In the genomic region with DNA sequence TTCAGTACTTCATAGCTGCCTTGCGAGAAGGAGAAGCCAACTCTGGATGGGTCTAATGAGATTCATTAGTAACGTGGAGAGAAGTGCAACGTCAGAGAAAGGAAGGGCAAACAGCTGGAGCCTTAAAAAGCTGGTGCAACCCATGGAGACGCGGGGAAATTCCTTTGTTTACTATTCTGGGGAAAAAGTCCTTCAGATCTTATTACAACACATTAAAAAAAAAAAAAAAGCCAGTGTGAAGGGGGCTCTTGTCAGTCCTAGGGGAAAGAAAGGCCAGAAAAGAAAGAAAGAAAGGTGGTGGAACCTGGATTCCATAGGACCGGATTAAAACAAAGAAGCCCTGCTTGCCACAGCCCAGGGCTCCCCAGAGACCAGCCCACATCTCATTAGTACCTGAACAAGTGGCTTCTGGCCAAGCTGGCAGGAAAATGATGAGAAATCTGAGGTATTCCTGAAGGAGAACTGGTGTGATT, we compare ENCODE assay signal across 9 mouse cellular contexts. TPM values are rescaled to one million over a fixed set of nuclear protein-coding genes. Genes with fewer than 3 reads are reported as not detected.
A peak's percentile ranks its signal among the peaks of the same experiment; 100 is the strongest.
DNase-seq lines count a peak whose midpoint lies in the region; ATAC-seq lines count a peak whose summit lies in the region.
"Had no signal": no experiment of that assay in that cellular context is flagged by ENCODE, and none has a peak within 500 bp of the region (broad histone marks: within the 10 kb centered on the region; RNA-seq: fewer than 3 reads in every experiment).

No protein-coding gene starts in this region.

- no peaks in the 10 kb centered on the region for H3K27me3 ChIP-seq in hindbrain, embryonic 14.5 days (ENCODE audit: control insufficient read depth, insufficient read depth, low read length)
- no peaks in the 10 kb centered on the region for H3K27me3 ChIP-seq in midbrain, embryonic 13.5 days
- H3K27me3 ChIP-seq: heart, embryonic 15.5 days had no signal

- intact Hi-C loops in gastrocnemius, postnatal 14 days (cut with DNase I; ENCODE audit: low total_unique reads) = no loop called here

- H3K4me3 ChIP-seq in hindbrain, embryonic 14.5 days (replicated peaks; ENCODE audit: low read length) = no peak overlapping the region
- H3K4me3 ChIP-seq in midbrain, embryonic 13.5 days (replicated peaks) = no peak overlapping the region
- H3K4me3 ChIP-seq: heart, embryonic 15.5 days had no signal

- peak; percentile 19 for DNase-seq in heart, adult 11 months
- DNase-seq in heart, adult 9 months (ENCODE audit: low spot score in 2 of 2) = no peak
- DNase-seq in embryo, embryonic 11 days = peak; percentile 50
- DNase-seq in hindbrain, embryonic 14.5 days (ENCODE audit: low spot score) = peak; percentile 76
- no peak for DNase-seq in thymus, postnatal 4 days
- no peak for DNase-seq in layer of hippocampus, adult 11-12 months (ENCODE audit: low spot score)
- no peak for DNase-seq in gastrocnemius, postnatal 14 days

- H3K27ac ChIP-seq in hindbrain, embryonic 14.5 days = peak overlapping the region; percentile 82
- peak overlapping the region; percentile 83 for H3K27ac ChIP-seq in midbrain, embryonic 13.5 days
- H3K27ac ChIP-seq: heart, embryonic 15.5 days had no signal

- H3K4me2 ChIP-seq in hindbrain, embryonic 14.5 days (replicated peaks) = peak overlapping the region; percentile 25
- peak overlapping the region; percentile 28 for H3K4me2 ChIP-seq in midbrain, embryonic 13.5 days (replicated peaks)
- H3K4me2 ChIP-seq: heart, embryonic 15.5 days had no signal

- WGBS in hindbrain, embryonic 14.5 days = under 1% methylated on average over 6 of the region's 6 CpGs
- WGBS in midbrain, embryonic 13.5 days = 0% methylated on average over 6 of the region's 6 CpGs

- H3K9ac ChIP-seq in hindbrain, embryonic 14.5 days = peak overlapping the region; percentile 1; the same call in 1 of the 2 replicates
- 0 out of 2 replicates have a peak overlapping the region, but pooled peaks have one; percentile 24 for H3K9ac ChIP-seq in midbrain, embryonic 13.5 days (replicated peaks)
- H3K9ac ChIP-seq: heart, embryonic 15.5 days had no signal

- H3K4me1 ChIP-seq in hindbrain, embryonic 14.5 days (replicated peaks; ENCODE audit: control insufficient read depth, insufficient read depth, low read length) = peaks cover 17% of the 10 kb centered on the region
- H3K4me1 ChIP-seq in midbrain, embryonic 13.5 days (replicated peaks) = peaks cover 23% of the 10 kb centered on the region
- H3K4me1 ChIP-seq: heart, embryonic 15.5 days had no signal

- peak; percentile 76 for ATAC-seq in hindbrain, embryonic 14.5 days (ENCODE audit: low FRiP score)
- peak; percentile 69 for ATAC-seq in midbrain, embryonic 13.5 days

- no peaks in the 10 kb centered on the region for H3K9me3 ChIP-seq in hindbrain, embryonic 14.5 days (ENCODE audit: control insufficient read depth, low read length)
- no peaks in the 10 kb centered on the region for H3K9me3 ChIP-seq in midbrain, embryonic 13.5 days
- H3K9me3 ChIP-seq: heart, embryonic 15.5 days had no signal

- no peaks in the 10 kb centered on the region for H3K36me3 ChIP-seq in hindbrain, embryonic 14.5 days (replicated peaks; ENCODE audit: control insufficient read depth, insufficient read depth)
- no peaks in the 10 kb centered on the region for H3K36me3 ChIP-seq in midbrain, embryonic 13.5 days
- H3K36me3 ChIP-seq: heart, embryonic 15.5 days had no signal

RNA-seq across cellular contexts. Expression of gene Cd24a, which starts 41.0 kb away (rescaled TPM):
- 938 and 954 TPM in 2 replicates for polyA plus RNA-seq in hindbrain, embryonic 14.5 days (2014; fragmentation: Nextera tagmentation; extraction: Ambion mirVana)
- 921 and 994 TPM in 2 replicates for polyA plus RNA-seq in midbrain, embryonic 13.5 days (2015; fragmentation: Nextera tagmentation; extraction: Ambion mirVana)
- total RNA-seq in gastrocnemius, postnatal 14 days (2021) = 10 to 100 TPM; 27.6 to 41.4 TPM

Comparison
In these comparisons a context has a peak if more than half of its experiments do, and no peak if none do; other contexts are left out.
1. DNase-seq: peak in heart, adult 11 months (single experiment), embryo, embryonic 11 days (single experiment) and hindbrain, embryonic 14.5 days (single experiment); none in heart, adult 9 months (0 of 2), thymus, postnatal 4 days (single experiment), layer of hippocampus, adult 11-12 months (single experiment) and gastrocnemius, postnatal 14 days (single experiment).